Mouse (Mus musculus): ENCODE data around the gene Anks4b.

The Anks4b gene

DNA sequence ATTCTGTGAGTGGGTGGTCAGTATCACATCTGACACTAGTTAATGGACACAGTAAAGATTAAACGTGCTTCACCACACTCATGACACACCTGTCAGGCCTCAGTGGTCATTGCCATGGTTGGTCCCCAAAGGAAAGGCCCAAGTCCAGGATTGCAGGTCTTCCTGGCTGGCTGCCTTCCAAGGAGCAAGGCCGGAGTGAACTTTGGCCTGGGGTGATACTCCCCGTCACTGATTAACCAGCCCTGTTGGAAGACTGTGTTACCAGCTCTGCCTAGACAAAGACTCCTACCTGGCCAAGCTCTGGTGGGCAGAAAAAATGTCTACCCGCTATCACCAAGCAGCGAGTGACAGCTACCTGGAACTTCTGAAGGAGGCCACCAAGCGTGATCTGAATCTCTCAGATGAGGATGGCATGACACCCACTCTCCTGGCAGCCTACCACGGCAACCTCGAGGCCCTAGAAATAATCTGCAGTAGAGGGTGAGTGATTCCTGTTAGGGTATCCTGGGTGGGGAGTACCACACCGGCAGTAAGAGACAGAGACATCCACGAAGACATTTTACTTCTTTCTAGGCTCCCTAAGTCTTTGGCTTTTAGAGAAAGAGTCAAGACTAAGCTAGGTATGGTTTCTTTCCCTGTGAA lies at the start of gene Anks4b:
Gene Anks4b (plus strand): TSS at position 256 of the 642 bp plus-strand sequence.
- no peak for DNase-seq (ENCODE audit: low spot score in 2 of 2)

DNA sequence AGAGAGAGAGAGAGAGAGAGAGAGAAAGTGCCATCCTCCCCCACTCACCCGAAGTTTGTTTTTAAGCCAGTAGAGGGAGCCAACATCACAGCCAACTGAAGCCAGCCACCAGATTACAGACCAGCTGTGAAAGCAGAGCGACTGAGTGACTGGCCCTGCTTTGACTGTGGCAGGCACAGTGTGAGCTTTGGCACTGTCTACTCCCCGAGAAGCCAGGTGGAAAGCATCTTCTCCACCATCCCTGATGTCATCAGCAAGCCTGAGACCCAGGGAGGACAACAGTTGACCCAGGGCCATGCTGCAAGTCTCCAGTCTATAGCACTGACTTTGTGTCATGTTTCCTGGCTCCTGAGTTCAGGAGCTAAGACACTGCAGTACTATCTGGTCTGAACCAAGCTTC lies 48.8 kb upstream of the Anks4b start:
- peak; percentile 56 to 79 for DNase-seq (ENCODE audit: low spot score in 2 of 2)

DNA sequence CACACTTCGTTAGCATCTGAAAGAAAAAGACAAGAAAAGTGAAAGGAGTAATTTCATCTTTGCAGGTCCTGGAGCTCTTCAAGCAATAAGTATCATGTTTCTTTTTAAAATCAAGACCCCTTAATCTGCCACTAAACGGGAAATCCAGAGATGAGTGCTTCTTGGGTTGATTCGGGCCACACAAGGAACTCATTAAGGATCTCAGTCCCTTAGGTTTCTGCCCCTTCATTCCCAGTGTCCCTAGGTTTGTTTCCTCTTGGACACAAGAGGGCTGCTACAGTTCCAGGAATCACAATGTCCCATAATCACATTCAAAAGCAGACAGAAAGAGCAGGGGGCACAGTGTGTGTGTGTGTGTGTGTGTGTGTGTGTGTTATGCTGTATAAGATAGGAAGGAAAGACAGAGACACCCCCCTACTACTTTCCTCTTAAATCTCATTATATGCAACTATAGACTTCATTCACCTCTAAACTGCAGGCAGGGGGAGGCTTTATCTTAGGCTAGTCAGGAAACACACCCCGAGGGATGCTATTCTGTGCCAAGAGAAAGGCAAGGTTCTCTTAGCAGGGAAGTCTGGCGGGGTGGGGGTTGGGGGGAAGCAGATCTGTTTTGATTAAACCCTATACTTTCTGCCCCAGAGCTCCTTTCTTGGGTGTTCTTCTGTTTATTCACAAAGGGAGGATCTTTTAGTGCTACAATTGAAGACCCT lies 46.5 kb upstream of the Anks4b start:
- DNase-seq (ENCODE audit: low spot score in 2 of 2) = no peak

DNA sequence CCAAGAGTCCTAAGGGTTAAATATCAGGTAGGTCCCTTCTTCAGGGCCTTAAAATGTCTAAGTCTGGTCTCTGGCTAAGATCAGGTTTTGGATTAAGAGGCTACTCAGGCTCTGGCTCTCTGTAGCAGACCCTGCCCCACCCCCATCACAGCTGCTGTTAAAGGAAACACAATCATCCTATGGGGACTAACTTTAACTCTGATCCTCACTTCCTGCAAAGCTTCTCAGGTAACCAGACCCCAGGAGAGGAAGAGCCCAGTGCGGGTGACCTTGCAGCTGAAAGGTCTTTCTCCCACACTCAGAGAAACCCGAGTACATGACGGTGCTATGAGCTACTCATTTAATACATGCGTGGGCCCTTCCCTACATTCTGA lies 46.0 kb upstream of the Anks4b start:
- no peak for DNase-seq (ENCODE audit: low spot score in 2 of 2)

DNA sequence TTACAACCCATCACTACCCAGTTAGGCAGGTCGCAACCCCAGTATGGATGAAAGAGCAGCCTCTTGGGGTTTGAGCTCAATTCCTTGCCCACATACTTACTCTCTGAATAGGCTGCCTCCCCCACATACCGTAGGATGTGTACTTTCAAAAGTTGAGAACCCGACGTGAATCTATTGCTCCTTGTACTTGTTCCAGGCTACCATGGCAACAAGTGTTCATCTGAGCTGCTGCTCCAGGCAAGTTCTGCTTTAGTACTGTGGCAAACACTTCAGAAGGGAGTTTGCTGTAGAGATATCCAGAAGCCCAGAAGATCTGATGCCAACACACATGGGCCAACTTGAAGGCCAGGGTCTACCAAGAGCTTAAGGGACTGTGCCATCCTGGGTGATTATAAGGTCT lies 44.7 kb upstream of the Anks4b start:
- DNase-seq (ENCODE audit: low spot score in 2 of 2) = no peak

DNA sequence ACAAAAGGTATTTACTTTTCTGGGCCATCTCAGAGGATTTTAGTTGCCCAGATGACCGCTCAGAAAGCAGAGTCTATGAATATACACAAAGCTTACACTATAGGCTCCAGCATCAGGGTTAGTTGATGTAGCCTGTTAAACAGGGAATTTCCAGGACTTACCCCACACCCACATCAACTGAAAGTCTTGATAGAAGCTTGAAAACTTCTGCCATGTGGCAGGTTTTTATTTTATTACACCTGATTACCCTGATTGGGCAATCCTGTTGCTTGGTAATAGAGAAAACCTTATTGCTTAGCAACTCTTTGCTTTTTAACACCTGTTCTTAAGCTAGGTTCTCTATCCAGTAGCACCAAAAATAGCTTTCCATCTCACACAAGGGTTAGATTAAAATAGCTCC lies 30.9 kb upstream of the Anks4b start:
- DNase-seq (ENCODE audit: low spot score in 2 of 2) = no peak

DNA sequence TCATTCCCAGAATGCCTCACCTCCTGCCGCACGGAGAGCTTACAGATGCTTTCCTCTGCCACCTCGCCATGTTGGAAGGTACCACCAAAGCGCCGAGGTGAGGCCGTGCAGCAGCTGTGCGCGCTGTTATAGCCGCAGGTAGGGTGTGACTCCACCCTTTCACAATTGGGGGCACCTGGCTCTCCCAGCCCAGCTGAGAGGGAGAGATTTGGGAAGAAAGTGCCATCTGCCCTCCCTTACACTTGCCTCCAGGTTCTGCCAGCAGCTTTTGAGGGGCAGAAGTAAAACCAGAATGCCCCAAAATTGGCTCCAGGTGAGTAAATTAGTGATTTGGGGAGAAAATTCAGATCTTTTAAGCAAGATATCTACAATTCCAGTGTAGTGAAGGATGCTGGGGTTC lies 28.5 kb upstream of the Anks4b start, which contains the start of gene Zp2:
Gene Zp2 (minus strand): TSS at position 101 of the 400 bp plus-strand sequence.
- no peak for DNase-seq (ENCODE audit: low spot score in 2 of 2)

DNA sequence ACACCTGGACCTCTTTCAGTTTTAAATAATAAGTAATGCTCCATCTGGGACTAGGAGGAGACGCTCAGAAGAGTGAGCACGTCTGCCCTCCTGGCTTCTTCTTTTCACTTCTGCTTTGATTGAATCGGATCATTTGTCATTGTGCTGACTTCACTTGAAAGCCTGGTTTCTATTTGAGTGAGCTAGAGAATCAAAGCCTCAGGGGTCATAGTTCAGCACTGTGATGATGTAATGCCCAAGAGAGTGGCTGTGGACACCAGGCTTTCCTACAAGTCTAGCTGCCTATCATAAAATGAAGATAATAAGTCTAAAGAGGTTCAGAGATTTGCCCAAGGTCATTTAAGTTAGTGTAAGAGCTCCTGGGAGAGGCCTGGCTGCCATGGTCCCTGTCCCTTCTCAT lies 23.4 kb upstream of the Anks4b start:
- DNase-seq (ENCODE audit: low spot score in 2 of 2) = no peak

DNA sequence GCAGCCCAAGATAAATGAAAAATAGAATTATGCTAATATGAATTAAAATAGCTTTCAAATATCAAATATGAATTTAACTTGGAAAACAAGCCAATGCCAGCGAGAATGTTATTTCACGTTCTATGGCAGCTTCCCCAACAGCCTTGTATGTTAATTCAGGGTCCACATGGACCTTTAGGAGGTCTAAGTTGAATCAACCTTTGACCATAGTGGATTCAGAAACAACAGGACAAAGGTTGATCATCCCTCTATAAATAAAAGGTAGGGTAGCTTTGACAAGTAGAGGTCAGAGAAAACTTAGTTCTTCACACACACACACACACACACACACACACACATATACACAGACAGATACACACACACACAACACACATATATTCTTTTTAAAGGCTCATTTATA lies 22.8 kb upstream of the Anks4b start:
- DNase-seq (ENCODE audit: low spot score in 2 of 2) = no peak

DNA sequence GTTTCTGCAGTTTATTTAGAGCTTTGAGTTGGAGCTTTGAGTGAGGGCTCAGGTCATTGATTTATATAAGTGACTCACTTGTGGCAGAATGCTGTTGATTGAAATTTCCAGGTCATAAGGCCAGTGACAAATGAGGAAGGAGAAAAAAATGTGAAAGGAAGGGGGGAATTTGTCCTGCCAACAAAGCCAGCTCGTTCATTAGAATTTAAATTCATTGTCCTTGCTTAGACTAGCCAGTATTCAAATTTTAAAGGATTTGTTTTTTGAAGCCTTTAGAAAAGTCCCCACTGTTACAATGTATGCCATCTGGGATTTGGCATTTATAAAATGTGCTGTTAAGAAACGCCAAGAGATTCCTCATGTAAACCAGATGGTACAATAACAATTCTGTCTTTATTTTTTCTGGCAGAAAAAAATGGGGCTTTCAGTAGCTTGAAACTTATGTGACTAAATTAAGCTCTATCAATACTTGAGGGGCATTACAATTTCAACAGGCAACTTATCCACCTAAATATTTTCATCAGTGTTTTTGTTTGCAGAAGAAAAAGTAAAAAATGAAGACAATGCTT lies 16.7 kb upstream of the Anks4b start:
- DNase-seq (ENCODE audit: low spot score in 2 of 2) = no peak

DNA sequence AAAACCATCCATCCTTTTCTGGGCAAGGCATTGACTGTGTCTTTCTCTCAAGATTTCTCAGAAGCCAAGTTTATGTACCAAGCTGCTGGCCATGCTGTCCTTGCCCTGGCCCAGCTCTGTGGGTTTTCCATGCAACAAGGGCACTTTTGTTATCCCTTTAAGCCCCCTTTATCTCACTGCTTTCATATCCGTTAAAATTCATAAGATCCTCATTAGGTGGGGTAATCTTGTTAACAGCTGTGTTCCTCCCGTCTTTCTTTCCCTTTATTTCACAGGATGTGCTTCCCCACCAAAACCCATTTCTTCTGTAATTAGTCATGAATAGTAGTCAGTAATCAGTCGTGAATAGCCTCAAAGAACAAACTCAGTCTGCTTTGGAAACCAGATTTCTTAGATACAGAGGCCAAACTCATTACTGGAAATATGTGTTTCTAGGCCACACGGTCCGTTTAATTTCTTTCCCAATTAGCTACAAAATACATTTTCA lies 16.0 kb upstream of the Anks4b start:
- no peak for DNase-seq (ENCODE audit: low spot score in 2 of 2)

DNA sequence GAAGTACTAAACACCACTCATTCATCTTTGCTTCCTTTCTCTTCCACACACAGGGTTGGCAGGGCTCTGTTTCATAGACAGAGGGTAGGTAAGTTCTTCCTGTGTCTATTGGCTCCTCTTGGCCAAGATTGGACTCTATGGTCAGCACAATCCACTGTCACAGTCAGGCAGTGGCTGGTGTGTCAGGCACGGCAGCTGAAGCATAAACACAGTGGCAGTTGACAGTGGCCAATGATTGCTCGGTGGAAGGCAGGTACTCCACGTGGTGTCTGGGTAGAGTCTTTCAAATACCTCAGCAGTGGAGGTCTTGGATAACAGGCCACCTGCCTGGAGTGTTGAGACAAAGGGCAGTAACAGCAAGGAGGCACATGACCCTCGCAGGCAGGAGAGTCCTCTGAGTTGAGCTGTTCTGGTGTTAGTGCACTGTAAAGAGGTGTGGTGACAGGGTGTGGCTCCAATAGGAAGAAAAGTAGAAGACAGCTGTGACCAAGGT lies 15.5 kb upstream of the Anks4b start:
- no peak for DNase-seq (ENCODE audit: low spot score in 2 of 2)

DNA sequence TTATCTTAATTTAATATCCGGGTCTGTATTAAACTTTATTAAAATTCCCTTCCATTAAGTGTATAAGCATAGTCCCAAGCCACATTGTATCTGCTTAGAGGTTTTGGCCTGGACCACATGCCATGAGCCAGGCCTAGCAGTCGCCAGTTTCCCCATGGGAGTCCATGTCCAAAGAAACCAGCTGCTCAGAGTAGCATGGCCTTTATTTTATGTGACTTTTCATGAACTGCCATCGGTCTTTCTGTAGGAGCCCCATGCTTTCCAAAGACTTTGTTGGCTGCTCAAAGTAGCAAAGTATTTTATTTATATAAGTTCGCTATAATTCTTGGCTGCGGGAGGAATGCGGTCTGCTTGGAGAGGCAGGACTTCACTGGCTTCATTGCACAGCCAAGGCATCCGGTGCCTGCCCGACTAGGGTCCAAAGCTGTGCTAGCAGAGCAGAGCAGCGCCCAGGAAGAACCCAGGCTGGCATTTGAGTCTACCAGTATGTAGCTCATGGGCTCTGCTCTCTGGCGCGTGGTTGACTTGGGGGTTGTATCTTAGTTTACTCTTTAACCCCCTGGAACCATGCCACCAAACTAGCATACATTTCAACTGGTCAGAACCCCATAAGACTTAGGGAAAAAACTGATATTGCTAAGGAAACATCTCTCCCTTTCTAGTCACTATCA lies 9.9 kb upstream of the Anks4b start:
- no peak for DNase-seq (ENCODE audit: low spot score in 2 of 2)

DNA sequence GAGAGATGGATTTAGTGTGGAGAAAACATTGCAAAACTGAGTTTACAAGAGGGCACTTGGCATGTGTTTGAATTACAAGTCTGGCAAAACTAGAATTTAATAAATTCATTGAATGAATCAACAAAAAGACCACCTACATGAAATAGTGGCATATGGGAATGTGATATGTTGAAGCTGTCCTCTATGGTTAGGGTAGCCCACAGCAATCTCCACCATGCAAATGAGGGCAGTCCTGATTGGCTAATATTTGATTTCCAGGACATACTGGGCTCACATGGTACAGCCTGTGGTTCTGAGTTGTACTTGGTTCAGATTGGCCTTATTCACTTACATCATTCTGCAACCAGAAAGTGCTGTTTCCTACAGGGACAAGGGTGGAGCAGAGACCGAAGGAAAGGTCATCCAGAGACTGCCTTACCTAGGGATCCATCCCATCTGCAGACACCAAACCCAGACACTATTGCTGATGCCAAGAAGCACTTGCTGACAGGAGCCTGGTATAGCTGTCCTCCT lies 1.4 kb upstream of the Anks4b start:
- DNase-seq (ENCODE audit: low spot score in 2 of 2) = no peak

DNA sequence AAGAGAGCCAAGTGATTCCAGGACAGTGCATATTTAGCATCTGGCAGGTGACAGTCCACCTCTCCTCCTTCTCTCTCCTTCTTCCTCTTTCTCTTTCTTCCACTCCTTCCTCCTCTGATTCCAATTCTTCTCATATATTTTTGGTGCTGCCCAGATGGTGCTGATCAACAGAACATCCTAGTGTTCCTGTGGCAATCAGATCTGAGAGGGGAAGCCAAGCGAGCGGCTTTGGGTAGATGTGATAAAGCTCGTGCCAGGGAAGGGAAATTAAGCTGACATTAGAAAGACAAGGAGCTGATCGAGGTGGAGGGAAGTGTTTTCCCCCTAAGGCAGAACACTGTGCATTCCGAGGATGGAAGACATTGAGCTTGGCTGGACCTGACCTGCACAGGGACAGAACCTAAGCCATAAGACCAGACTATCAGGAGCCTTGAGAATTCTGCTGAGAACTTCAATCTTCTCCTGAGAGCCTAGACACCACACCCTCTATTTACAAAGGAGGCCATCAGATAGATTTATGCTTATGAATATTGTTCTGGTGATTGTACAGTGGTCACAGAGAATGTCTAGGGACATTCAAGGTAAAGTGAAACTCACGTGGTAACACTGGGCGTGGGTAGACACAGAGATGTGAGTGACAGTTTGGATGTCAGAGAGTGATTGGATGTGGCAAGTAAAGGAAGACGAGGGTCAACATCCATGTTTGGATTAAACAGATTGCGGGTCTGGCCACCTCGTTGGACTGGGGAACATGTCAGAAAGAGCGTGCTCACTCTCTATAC lies 1.3 kb downstream of the Anks4b start:
- no peak for DNase-seq (ENCODE audit: low spot score in 2 of 2)

DNA sequence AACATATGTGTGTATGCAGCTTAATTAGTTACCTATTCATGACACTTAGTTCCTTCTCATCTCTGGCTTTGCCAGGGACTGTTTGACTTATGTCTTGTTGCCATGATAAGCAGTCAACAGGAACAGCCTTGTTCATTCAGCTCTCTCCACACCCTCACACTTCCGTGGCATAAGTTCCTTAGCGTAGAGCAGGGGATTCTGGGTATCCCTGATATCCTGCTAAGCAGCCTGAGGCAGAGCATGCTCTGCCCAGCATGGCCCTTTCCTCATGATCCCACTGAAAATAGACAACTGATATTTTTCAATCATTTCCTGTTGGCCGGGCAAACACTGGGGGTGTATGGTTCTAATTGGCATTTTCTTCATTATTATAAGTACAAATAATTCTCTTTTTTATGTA lies 4.0 kb downstream of the Anks4b start:
- DNase-seq (ENCODE audit: low spot score in 2 of 2) = no peak

DNA sequence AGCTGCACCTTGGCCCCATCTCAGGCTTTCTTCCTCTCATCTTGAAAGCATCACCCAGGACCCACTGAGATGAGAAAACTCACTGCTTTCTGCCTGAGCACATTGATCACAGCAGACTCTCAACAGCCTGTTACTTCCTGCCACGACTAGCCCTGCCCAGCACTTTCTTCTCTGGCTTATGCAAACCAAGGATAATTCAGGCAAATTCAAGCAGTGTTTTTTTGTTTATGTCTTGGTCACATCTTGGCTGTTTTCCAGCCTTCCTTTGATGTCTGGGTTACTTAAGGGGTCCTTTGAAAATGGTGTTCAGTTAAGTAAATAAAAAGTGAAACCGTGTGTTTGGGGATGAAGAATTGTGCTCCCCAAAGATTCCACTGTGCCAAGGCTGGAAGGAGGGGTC lies 5.3 kb downstream of the Anks4b start:
- DNase-seq (ENCODE audit: low spot score in 2 of 2) = no peak

DNA sequence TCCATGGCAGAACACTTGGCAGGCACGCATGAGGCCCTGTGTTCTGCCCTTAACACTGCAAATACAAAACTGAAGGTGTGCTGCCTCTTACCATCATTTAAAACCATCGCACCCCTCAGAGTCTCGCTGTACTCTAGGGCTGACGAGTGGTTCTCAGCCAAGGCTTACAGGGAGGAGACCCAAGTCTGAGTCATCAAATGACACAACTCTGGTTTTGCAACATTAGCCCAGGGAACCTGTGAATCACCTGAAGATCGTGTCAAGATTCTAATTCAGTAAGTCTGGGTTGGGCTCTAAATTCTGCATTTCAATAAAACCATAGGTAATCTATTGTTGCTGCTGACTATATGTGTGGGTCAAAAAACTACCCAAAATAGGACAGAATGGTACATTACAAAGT lies 6.9 kb downstream of the Anks4b start:
- no peak for DNase-seq (ENCODE audit: low spot score in 2 of 2)

DNA sequence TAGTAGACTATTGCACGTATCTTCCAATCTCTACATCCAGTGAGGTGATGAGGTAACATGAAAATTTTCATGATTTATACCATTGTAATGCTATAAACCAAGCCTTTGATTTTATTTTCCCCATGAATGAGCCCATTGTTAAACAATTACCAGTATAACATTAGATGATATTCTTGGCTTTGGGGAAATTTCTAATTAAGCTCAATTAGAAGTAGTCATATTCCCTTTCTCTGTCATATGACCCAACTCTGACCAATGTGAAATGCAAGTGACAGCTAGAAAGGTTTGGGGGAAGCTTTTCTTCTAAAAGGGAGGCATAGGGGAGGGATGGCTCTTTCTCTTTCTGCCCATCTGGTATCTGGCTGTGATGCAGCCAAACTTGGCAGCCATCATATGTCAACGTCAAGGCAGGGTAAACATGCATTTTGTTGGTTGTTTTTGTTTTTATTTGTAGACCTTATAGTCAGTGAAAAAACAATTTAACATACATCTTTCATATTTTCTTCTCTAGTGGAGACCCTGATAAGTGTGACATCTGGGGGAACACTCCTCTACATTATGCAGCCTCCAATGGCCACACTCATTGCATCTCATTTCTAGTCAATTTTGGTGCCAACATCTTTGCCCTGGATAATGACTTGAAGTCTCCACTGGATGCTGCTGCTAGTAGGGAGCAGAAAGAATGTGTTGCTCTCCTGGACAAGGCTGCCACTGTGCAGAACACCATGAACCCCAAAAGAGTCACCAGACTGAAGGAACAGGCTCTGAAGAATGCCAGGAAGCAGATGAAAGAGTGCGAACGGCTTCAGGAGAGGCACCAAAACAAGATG lies 8.0 kb downstream of the Anks4b start:
- DNase-seq (ENCODE audit: low spot score in 2 of 2) = no peak

DNA sequence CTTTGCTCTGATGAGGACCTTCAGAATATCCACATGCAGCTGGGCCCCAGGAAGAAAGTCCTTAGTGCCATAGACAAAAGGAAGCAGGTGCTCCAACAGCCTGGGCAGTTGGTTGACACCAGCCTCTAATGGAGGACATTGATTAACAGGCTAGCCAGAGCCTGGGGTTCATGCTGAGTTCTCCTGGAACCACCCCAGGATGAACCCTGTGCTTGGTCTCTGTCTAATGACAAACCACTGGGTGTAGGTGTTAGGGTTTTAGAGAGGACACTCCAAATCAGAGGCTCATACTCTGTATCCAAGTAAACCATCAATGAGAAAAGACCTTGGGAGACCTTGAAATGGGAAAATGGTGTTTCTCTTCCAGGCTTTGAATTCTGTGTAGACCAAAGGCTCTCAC lies 9.2 kb downstream of the Anks4b start:
- DNase-seq (ENCODE audit: low spot score in 2 of 2) = no peak

DNA sequence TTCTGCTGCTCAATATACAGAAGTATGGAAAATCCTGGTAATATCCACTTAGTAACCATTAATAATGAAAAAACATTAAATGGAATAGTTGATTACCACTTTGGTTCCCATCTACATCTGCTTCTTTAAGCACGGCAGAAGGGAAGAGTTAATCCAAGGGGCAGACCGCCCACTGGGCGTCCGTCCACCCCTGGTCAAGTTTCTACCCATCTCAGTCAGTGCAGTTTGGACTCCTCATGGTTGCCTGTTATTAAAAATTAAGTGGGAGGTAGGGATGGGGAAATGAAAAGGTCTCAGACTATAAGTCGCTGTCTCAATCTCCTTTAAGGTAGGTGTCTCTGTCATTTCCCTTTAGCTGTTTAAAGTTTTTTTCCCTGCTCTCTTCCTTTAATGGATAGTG lies 15.3 kb downstream of the Anks4b start:
- no peak for DNase-seq (ENCODE audit: low spot score in 2 of 2)
